Mouse (Mus musculus): ENCODE measurements at regions not wholly inside any gene's neighbourhood (a gene's known extent, or its start where the extent isn't known, plus 50 kb on each side); places are given as distances from the start of the nearest gene placed in this dataset.

DNA sequence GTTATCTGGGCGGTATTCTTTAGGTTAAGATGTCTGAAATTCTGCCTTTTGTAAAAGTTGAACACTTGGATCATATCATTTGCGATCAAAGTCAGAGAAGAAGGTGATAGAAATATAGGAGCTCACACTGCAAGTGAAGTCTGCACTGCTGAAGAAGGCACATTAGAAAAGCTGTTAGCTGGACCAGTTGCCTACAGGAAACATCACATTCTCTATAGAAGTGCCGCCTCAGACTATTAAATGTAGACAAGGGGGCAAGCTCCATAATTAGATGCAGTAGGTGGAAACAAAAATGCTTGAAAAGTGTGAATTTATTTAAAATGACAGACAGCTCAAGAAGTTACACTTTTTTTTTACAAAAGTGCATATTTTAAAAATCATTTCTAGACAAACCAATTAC lies 753.2 kb upstream of the Cdh10 start:
- DNase-seq (ENCODE audit: low spot score in 2 of 2): no peak

DNA sequence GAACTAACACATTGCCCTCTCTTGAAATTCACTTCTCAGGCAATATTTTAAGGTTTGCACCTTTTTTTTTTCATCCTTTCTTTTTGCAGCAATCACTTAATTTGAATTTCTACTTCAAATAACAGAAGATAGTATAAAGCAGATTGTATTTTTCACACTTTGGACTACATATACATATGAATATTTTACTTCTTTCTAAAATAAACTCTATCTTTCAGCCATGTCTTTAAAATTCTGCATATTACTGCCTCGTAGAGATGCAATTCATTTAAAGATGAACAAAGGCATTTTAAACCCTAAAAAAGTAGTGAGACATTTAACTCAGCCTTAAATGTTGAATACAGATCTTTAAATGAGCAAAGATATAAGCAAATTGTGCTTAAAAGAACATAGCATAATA lies 739.1 kb upstream of the Cdh10 start:
- no peak for DNase-seq (ENCODE audit: low spot score in 2 of 2)
